ENCODE assay signal across 10 mouse cellular contexts in the genomic region with DNA sequence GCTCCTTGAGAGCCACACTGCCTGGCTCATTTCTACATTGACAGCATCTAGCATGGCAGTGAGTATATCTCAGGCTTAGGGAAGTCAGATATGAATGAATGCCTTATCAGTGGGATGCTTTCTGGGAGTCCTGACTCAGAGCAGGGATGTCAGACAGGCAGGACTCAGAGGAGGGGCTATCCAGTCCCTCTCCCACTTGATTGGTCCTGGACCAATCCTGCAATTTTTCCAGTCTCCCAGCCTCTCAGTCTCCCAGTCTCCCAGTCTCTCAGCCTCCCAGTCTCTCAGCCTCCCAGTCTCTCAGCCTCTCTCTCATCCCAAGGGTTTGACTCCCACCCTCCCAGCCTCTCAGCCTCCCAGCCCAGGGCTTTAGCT.
DNase-seq lines count a peak whose midpoint lies in the region; ATAC-seq and TF ChIP-seq lines count a peak whose summit lies in the region.
"Had no signal": no experiment of that assay in that cellular context is flagged by ENCODE, and none has a peak within 500 bp of the region (broad histone marks: within the 10 kb centered on the region; RNA-seq: fewer than 3 reads in every experiment).

No protein-coding gene starts in this region.

- H3K4me1 ChIP-seq in intestine, embryonic 14.5 days (replicated peaks; ENCODE audit: control insufficient read depth, insufficient read depth, low read length), result peaks cover 9% of the 10 kb centered on the region
- no peaks in the 10 kb centered on the region for H3K4me1 ChIP-seq in intestine, postnatal 0 days (replicated peaks; ENCODE audit: control insufficient read depth, insufficient read depth, low read length)
- H3K4me1 ChIP-seq in embryonic facial prominence, embryonic 10.5 days, result peaks cover 39% of the 10 kb centered on the region
- H3K4me1 ChIP-seq in forebrain, embryonic 14.5 days (ENCODE audit: control insufficient read depth, insufficient read depth, low read length), result peaks cover 6% of the 10 kb centered on the region
- H3K4me1 ChIP-seq in midbrain, embryonic 12.5 days, result peaks cover 34% of the 10 kb centered on the region
- H3K4me1 ChIP-seq in liver, embryonic 11.5 days (replicated peaks; ENCODE audit: control insufficient read depth, insufficient read depth, low read length), result no peaks in the 10 kb centered on the region

- H3K4me3 ChIP-seq in intestine, embryonic 14.5 days (ENCODE audit: low read depth, low read length), result no peak overlapping the region
- no peak overlapping the region for H3K4me3 ChIP-seq in intestine, postnatal 0 days (ENCODE audit: low read depth, low read length)
- no peak overlapping the region for H3K4me3 ChIP-seq in embryonic facial prominence, embryonic 10.5 days
- no peak overlapping the region for H3K4me3 ChIP-seq in forebrain, embryonic 14.5 days (ENCODE audit: low read depth, low read length)
- H3K4me3 ChIP-seq in midbrain, embryonic 12.5 days, result no peak overlapping the region
- H3K4me3 ChIP-seq in liver, embryonic 11.5 days (ENCODE audit: low read depth, low read length), result no peak overlapping the region

- no peak for DNase-seq in intestine, embryonic 14.5 days (ENCODE audit: low spot score)
- DNase-seq in embryonic facial prominence, embryonic 10.5 days (ENCODE audit: low spot score), result no peak
- DNase-seq in forebrain, embryonic 14.5 days (ENCODE audit: low spot score), result no peak
- no peak for DNase-seq in yolk sac, embryonic 10.5 days (ENCODE audit: low spot score)
- DNase-seq in liver, embryonic 11.5 days (ENCODE audit: low spot score), result no peak
- DNase-seq in ovary, postnatal 14 days (ENCODE audit: low spot score), result no peak
- DNase-seq: adrenal gland, adult 2 months; right cerebral cortex, postnatal 25 days had no signal

- H3K9ac ChIP-seq in intestine, embryonic 14.5 days (ENCODE audit: low read length), result no peak overlapping the region
- H3K9ac ChIP-seq in intestine, postnatal 0 days (ENCODE audit: low read depth, low read length), result no peak overlapping the region
- H3K9ac ChIP-seq in forebrain, embryonic 14.5 days (ENCODE audit: low read length), result no peak overlapping the region
- 0 out of 2 replicates have a peak overlapping the region, but pooled peaks have one; percentile 8 for H3K9ac ChIP-seq in midbrain, embryonic 12.5 days (replicated peaks)
- no peak overlapping the region for H3K9ac ChIP-seq in liver, embryonic 11.5 days (ENCODE audit: low read depth, low read length)

- no peaks in the 10 kb centered on the region for H3K36me3 ChIP-seq in intestine, embryonic 14.5 days (ENCODE audit: control insufficient read depth, insufficient read depth, low read length)
- no peaks in the 10 kb centered on the region for H3K36me3 ChIP-seq in intestine, postnatal 0 days (ENCODE audit: control insufficient read depth, insufficient read depth)
- H3K36me3 ChIP-seq in embryonic facial prominence, embryonic 10.5 days (replicated peaks), result no peaks in the 10 kb centered on the region
- H3K36me3 ChIP-seq in forebrain, embryonic 14.5 days (ENCODE audit: control insufficient read depth, insufficient read depth, low read length), result no peaks in the 10 kb centered on the region
- H3K36me3 ChIP-seq in midbrain, embryonic 12.5 days, result no peaks in the 10 kb centered on the region
- H3K36me3 ChIP-seq in liver, embryonic 11.5 days (ENCODE audit: control insufficient read depth, insufficient read depth, low read length), result no peaks in the 10 kb centered on the region

- no peaks in the 10 kb centered on the region for H3K27me3 ChIP-seq in intestine, embryonic 14.5 days (replicated peaks; ENCODE audit: control insufficient read depth, insufficient read depth, low read length)
- H3K27me3 ChIP-seq in intestine, postnatal 0 days (replicated peaks; ENCODE audit: control insufficient read depth, insufficient read depth, low read length), result no peaks in the 10 kb centered on the region
- peaks cover 27% of the 10 kb centered on the region; the same call in 1 of the 2 replicates for H3K27me3 ChIP-seq in embryonic facial prominence, embryonic 10.5 days (replicated peaks; ENCODE audit: low read depth, poor library complexity, severe bottlenecking)
- H3K27me3 ChIP-seq in forebrain, embryonic 14.5 days (replicated peaks; ENCODE audit: control insufficient read depth, insufficient read depth, low read length), result no peaks in the 10 kb centered on the region
- peaks cover 3% of the 10 kb centered on the region; the same call in 1 of the 2 replicates for H3K27me3 ChIP-seq in midbrain, embryonic 12.5 days
- no peaks in the 10 kb centered on the region for H3K27me3 ChIP-seq in liver, embryonic 11.5 days (replicated peaks; ENCODE audit: control insufficient read depth, insufficient read depth, low read length)

- no peak overlapping the region for H3K27ac ChIP-seq in intestine, embryonic 14.5 days (ENCODE audit: low read depth)
- no peak overlapping the region for H3K27ac ChIP-seq in intestine, postnatal 0 days (ENCODE audit: low read depth, low read length)
- peak overlapping the region; percentile 41 for H3K27ac ChIP-seq in embryonic facial prominence, embryonic 10.5 days (replicated peaks)
- no peak overlapping the region for H3K27ac ChIP-seq in forebrain, embryonic 14.5 days (ENCODE audit: low read depth, low read length)
- peak overlapping the region; percentile 80 for H3K27ac ChIP-seq in midbrain, embryonic 12.5 days (replicated peaks)
- no peak overlapping the region for H3K27ac ChIP-seq in liver, embryonic 11.5 days (ENCODE audit: low read depth, low read length)

- no peak for TF ChIP-seq CTCF in intestine, postnatal 0 days (IDR thresholded peaks at IDR 0.05; ENCODE audit: low read depth)

- H3K4me2 ChIP-seq in intestine, embryonic 14.5 days (ENCODE audit: low read length), result no peak overlapping the region
- no peak overlapping the region for H3K4me2 ChIP-seq in intestine, postnatal 0 days (replicated peaks; ENCODE audit: low read depth)
- H3K4me2 ChIP-seq in forebrain, embryonic 14.5 days (ENCODE audit: low read length), result no peak overlapping the region
- H3K4me2 ChIP-seq in midbrain, embryonic 12.5 days (replicated peaks), result 0 out of 2 replicates have a peak overlapping the region, but pooled peaks have one; percentile 24
- H3K4me2 ChIP-seq in liver, embryonic 11.5 days, result no peak overlapping the region

- ATAC-seq in intestine, embryonic 14.5 days (replicated peaks; ENCODE audit: low FRiP score, low TSS enrichment, low read depth), result peak; percentile 16; the same call in 1 of the 2 replicates
- no peak for ATAC-seq in intestine, postnatal 0 days
- peak; percentile 24 for ATAC-seq in forebrain, embryonic 14.5 days
- ATAC-seq in midbrain, embryonic 12.5 days (ENCODE audit: low FRiP score, low read depth), result no peak; the same call in 1 of the 2 replicates
- no peak for ATAC-seq in liver, embryonic 11.5 days (replicated peaks; ENCODE audit: low FRiP score)

- no peaks in the 10 kb centered on the region for H3K9me3 ChIP-seq in intestine, embryonic 14.5 days (ENCODE audit: control insufficient read depth, low read length)
- H3K9me3 ChIP-seq in intestine, postnatal 0 days (ENCODE audit: control insufficient read depth), result no peaks in the 10 kb centered on the region
- H3K9me3 ChIP-seq in embryonic facial prominence, embryonic 10.5 days, result no peaks in the 10 kb centered on the region
- no peaks in the 10 kb centered on the region for H3K9me3 ChIP-seq in forebrain, embryonic 14.5 days (replicated peaks; ENCODE audit: control insufficient read depth, low read length)
- no peaks in the 10 kb centered on the region for H3K9me3 ChIP-seq in midbrain, embryonic 12.5 days
- H3K9me3 ChIP-seq in liver, embryonic 11.5 days (ENCODE audit: control insufficient read depth, low read length), result no peaks in the 10 kb centered on the region

Comparison
In these comparisons a context has a peak if more than half of its experiments do, and no peak if none do; other contexts are left out.
1. ATAC-seq: peak in intestine, embryonic 14.5 days (single experiment) and forebrain, embryonic 14.5 days (single experiment); none in intestine, postnatal 0 days (single experiment), midbrain, embryonic 12.5 days (single experiment) and liver, embryonic 11.5 days (single experiment).
2. H3K27ac ChIP-seq: peak in embryonic facial prominence, embryonic 10.5 days (single experiment) and midbrain, embryonic 12.5 days (single experiment); none in intestine, embryonic 14.5 days (single experiment), intestine, postnatal 0 days (single experiment), forebrain, embryonic 14.5 days (single experiment) and liver, embryonic 11.5 days (single experiment).